Mouse (Mus musculus): ENCODE measurements around the gene Fmnl3.

Fmnl3 gene

GRCm38 (mm10) chr15:99314891-99315290 lies 55.4 kb downstream of the Fmnl3 start:
- DNase-seq: no peak

GRCm38 (mm10) chr15:99310617-99311016 lies 59.7 kb downstream of the Fmnl3 start:
- no peak for DNase-seq

- no peak for DNase-seq
Observed at GRCm38 (mm10) chr15:99309549-99309948, 60.7 kb downstream of the Fmnl3 start.

GRCm38 (mm10) chr15:99307476-99307875 lies 62.8 kb downstream of the Fmnl3 start:
- no peak for DNase-seq

GRCm38 (mm10) chr15:99296213-99296612 lies 74.1 kb downstream of the Fmnl3 start:
- no peak for DNase-seq

GRCm38 (mm10) chr15:99295484-99295981 lies 74.7 kb downstream of the Fmnl3 start, which contains the start of gene Fam186b:
TSS of gene Fam186b (minus strand) at chr15:99295888.
- peak; percentile 47 for DNase-seq

- peak; percentile 93 for DNase-seq
Observed at GRCm38 (mm10) chr15:99294813-99295374, 75.4 kb downstream of the Fmnl3 start, which contains the start of gene Prpf40b. TSS of gene Prpf40b (plus strand) at chr15:99295087.

- no peak for DNase-seq
Observed at GRCm38 (mm10) chr15:99294287-99294686, 76.0 kb downstream of the Fmnl3 start.

- no peak for DNase-seq
Observed at GRCm38 (mm10) chr15:99290586-99290985, 79.7 kb downstream of the Fmnl3 start.

- no peak for DNase-seq
Observed at GRCm38 (mm10) chr15:99285189-99285535, 85.1 kb downstream of the Fmnl3 start.

- DNase-seq: no peak
Observed at GRCm38 (mm10) chr15:99284527-99285188, 85.6 kb downstream of the Fmnl3 start.

- no peak for DNase-seq
Observed at GRCm38 (mm10) chr15:99283456-99283855, 86.8 kb downstream of the Fmnl3 start.

- DNase-seq: no peak
Observed at GRCm38 (mm10) chr15:99278271-99278670, 92.0 kb downstream of the Fmnl3 start.

- DNase-seq: no peak
Observed at GRCm38 (mm10) chr15:99276095-99276494, 94.2 kb downstream of the Fmnl3 start.
